Mouse (Mus musculus): Measurements from ENCODE around the gene Parg. TPM values are rescaled to one million over a fixed set of nuclear protein-coding genes. Genes with fewer than 3 reads are reported as not detected.

Gene Parg
- total and polyA plus RNA-seq, 3 experiments = 36.3 to 66.1 (median 40.6) TPM

DNA sequence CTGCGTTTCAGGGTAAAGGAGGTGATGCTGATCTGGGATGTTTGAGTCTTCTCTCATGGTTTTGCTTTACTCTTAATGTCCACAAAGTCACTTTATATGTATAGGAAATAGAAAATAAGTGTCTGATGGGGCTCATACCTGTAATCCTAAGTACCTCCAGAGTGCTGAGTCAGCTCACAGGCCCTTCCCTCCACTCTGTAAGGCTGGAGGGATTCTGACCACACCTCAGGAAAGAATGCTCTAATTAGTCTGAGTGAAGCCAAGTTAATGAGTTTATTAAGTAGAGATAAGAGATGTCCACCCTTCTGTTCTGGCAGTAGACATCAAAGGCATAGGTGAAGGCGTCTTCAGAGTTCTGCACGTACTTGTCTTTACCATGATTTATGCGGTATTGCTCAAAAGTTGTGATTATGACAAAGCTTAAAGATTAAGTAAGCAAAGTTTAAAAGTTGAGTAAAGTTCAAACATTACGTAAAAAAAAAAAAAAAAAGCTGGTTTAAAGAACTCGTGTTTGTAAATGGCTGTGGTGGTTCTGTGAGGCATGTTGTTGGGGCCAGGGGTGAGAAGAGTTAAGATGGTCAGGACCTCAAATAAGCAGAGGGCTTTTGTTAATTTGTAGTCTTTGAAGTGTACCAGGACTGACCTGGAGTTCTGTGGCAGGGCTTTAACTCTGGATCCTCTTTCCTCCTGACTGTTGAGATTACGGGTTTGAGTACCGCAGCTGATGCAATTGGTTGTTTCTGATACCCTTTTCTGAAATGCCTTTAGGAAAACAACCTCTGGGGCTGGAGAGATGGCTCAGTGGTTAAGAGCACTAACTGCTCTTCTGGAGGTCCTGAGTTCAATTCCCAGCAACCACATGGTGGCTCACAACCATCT, 37.3 kb upstream of the Parg start:
- H3K27ac ChIP-seq (ENCODE audit: insufficient read depth, low read depth) = peak overlapping the region; percentile 28; the same call in 1 of the 2 replicates

GRCm38 (mm10) chr14:32165278-32166061, 36.3 kb upstream of the Parg start:
- no peaks in the 10 kb centered on the region for H3K27me3 ChIP-seq (replicated peaks)
- in situ Hi-C loops (cut with MboI; ENCODE audit: low pct_ligation_motif_present, low pct_unique_long_range_greater_than_20kb, low sequenced_read_pairs) = no loop called here
- DNase-seq (ENCODE audit: extremely low read depth) = peak; percentile 94
- peak; percentile 88 for TF ChIP-seq TBP (conservative IDR thresholded peaks at IDR 0.05; ENCODE audit: low read depth, low read length)
- peak; percentile 99 for TF ChIP-seq POLR2A (IDR thresholded peaks at IDR 0.05; ENCODE audit: low read depth, low read length)
- TF ChIP-seq ETS1 (conservative IDR thresholded peaks at IDR 0.05; ENCODE audit: low read depth, low read length) = 0 out of 2 replicates have a peak, but pooled peaks have one; percentile 11
- peak in 1 of 2 experiments; percentile 40; a peak in 2 of 4 replicates for TF ChIP-seq CTCF (conservative IDR thresholded peaks at IDR 0.05 in 1 of 2, IDR thresholded peaks at IDR 0.05 in 1 of 2; ENCODE audit: low read depth in 2 of 2, low read length in 2 of 2)
- peak; percentile 46; the same call in 1 of the 2 replicates for TF ChIP-seq MEF2A (IDR thresholded peaks at IDR 0.05; ENCODE audit: borderline replicate concordance, low read depth, low read length)
- no peak for TF ChIP-seq JUN (IDR thresholded peaks at IDR 0.05; ENCODE audit: insufficient read depth, low read depth, low read length)
- peak; percentile 94 for TF ChIP-seq NRF1 (IDR thresholded peaks at IDR 0.05; ENCODE audit: low read depth, low read length)
- no peak; the same call in 1 of the 2 replicates for TF ChIP-seq HCFC1 (IDR thresholded peaks at IDR 0.05; ENCODE audit: low read depth, low read length)
- TF ChIP-seq ZMIZ1 (IDR thresholded peaks at IDR 0.05; ENCODE audit: low read depth, low read length) = peak; percentile 87
- no peak for TF ChIP-seq CHD1 (IDR thresholded peaks at IDR 0.05; ENCODE audit: low read depth, low read length)
- peak; percentile 93 for TF ChIP-seq ZNF384 (IDR thresholded peaks at IDR 0.05; ENCODE audit: low read depth, low read length)
- 0 out of 2 replicates have a peak, but pooled peaks have one; percentile 18 for TF ChIP-seq RCOR1 (conservative IDR thresholded peaks at IDR 0.05; ENCODE audit: low read depth, low read length)
- peak; percentile 34 for TF ChIP-seq ELF1 (IDR thresholded peaks at IDR 0.05; ENCODE audit: low read depth, low read length)
- peak; percentile 7; the same call in 1 of the 2 replicates for TF ChIP-seq EP300 (IDR thresholded peaks at IDR 0.05; ENCODE audit: low read length)
- TF ChIP-seq POLR2AphosphoS2 (IDR thresholded peaks at IDR 0.05; ENCODE audit: low read depth, low read length) = peak; percentile 84; the same call in 1 of the 2 replicates
- TF ChIP-seq PAX5 (IDR thresholded peaks at IDR 0.05; ENCODE audit: low read length) = no peak
- no peak for TF ChIP-seq KAT2A (IDR thresholded peaks at IDR 0.05; ENCODE audit: insufficient replicate concordance, low read length)
- peak; percentile 81; the same call in 1 of the 2 replicates for TF ChIP-seq TCF12 (IDR thresholded peaks at IDR 0.05; ENCODE audit: low read depth, low read length)
- TF ChIP-seq MYC (IDR thresholded peaks at IDR 0.05; ENCODE audit: low read depth, low read length) = no peak
- peak; percentile 66; the same call in 1 of the 2 replicates for TF ChIP-seq MAZ (IDR thresholded peaks at IDR 0.05; ENCODE audit: low read depth, low read length)
- peak; percentile 76 for TF ChIP-seq MAX (IDR thresholded peaks at IDR 0.05; ENCODE audit: low read length)
- TF ChIP-seq BHLHE40 (IDR thresholded peaks at IDR 0.05; ENCODE audit: low read depth, low read length) = peak; percentile 42
- TF ChIP-seq NELFE (IDR thresholded peaks at IDR 0.05; ENCODE audit: low read depth, low read length) = peak; percentile 91
- TF ChIP-seq SIN3A (IDR thresholded peaks at IDR 0.05; ENCODE audit: low read length) = peak; percentile 74
- TF ChIP-seq UBTF (IDR thresholded peaks at IDR 0.05; ENCODE audit: low read depth, low read length) = peak; percentile 89
- TF ChIP-seq ZKSCAN1 (IDR thresholded peaks at IDR 0.05; ENCODE audit: borderline replicate concordance, low read depth, low read length) = no peak
- H3K4me1 ChIP-seq (ENCODE audit: control insufficient read depth in 1 of 2, insufficient read depth in 2 of 2) = peaks cover 2 to 78% of the 10 kb centered on the region in 2 experiments; a peak in 2 of 4 replicates
- H3K9ac ChIP-seq (ENCODE audit: insufficient read depth, low read depth) = peak overlapping the region; percentile 76
- H3K4me3 ChIP-seq (replicated peaks in 1 of 3; ENCODE audit: low read depth in 2 of 3, low read length in 2 of 3, poor library complexity in 1 of 3) = peak overlapping the region; percentile 39 to 49 (median 46)
- H3K9me3 ChIP-seq (replicated peaks; ENCODE audit: low read length) = no peaks in the 10 kb centered on the region
- peaks cover 79% of the 10 kb centered on the region for H3K79me2 ChIP-seq (replicated peaks; ENCODE audit: control insufficient read depth, extremely low read depth, insufficient read depth, poor library complexity, severe bottlenecking)
- H3K27ac ChIP-seq (ENCODE audit: insufficient read depth, low read depth) = peak overlapping the region; percentile 79
- peak overlapping the region; percentile 89 for H3K4me2 ChIP-seq (ENCODE audit: insufficient read depth, low read depth, poor library complexity, severe bottlenecking)
- H3K36me3 ChIP-seq (replicated peaks in 1 of 2; ENCODE audit: control insufficient read depth in 1 of 2, insufficient read depth in 1 of 2, low read length in 1 of 2) = peaks cover 0 to 20% of the 10 kb centered on the region in 2 experiments
- dilution Hi-C loops (cut with MboI; ENCODE audit: extremely low pct_ligation_motif_present, extremely low pct_unique_long_range_greater_than_20kb, low sequenced_read_pairs) = no loop called here

More for the DNA sequence above, 37.3 kb upstream of the Parg start:
- no peaks in the 10 kb centered on the region for H3K9me3 ChIP-seq (replicated peaks; ENCODE audit: low read length)
- DNase-seq (ENCODE audit: extremely low read depth) = no peak
- peak overlapping the region; percentile 89; the same call in 1 of the 2 replicates for H3K4me2 ChIP-seq (ENCODE audit: insufficient read depth, low read depth, poor library complexity, severe bottlenecking)
- dilution Hi-C loops (cut with MboI; ENCODE audit: extremely low pct_ligation_motif_present, extremely low pct_unique_long_range_greater_than_20kb, low sequenced_read_pairs) (no loop called here), in situ Hi-C loops (cut with MboI; ENCODE audit: low pct_ligation_motif_present, low pct_unique_long_range_greater_than_20kb, low sequenced_read_pairs) (no loop called here)
- no peak overlapping the region for H3K4me3 ChIP-seq (replicated peaks in 1 of 3; ENCODE audit: low read depth in 2 of 3, low read length in 2 of 3, poor library complexity in 1 of 3)
- peaks cover 2 to 68% of the 10 kb centered on the region in 2 experiments; a peak in 2 of 4 replicates for H3K4me1 ChIP-seq (ENCODE audit: control insufficient read depth in 1 of 2, insufficient read depth in 2 of 2)
- peaks cover 0 to 10% of the 10 kb centered on the region in 2 experiments for H3K36me3 ChIP-seq (replicated peaks in 1 of 2; ENCODE audit: control insufficient read depth in 1 of 2, insufficient read depth in 1 of 2, low read length in 1 of 2)
- no peaks in the 10 kb centered on the region for H3K27me3 ChIP-seq (replicated peaks)
- H3K9ac ChIP-seq (ENCODE audit: insufficient read depth, low read depth) = peak overlapping the region; percentile 76; the same call in 1 of the 2 replicates
- TF ChIP-seq HCFC1 (IDR thresholded peaks at IDR 0.05; ENCODE audit: low read depth, low read length) (no peak), MAFK (IDR thresholded peaks at IDR 0.05; ENCODE audit: insufficient replicate concordance, low read length) (peak; percentile 82), POLR2AphosphoS2 (IDR thresholded peaks at IDR 0.05; ENCODE audit: low read depth, low read length) (no peak), SMC3 (IDR thresholded peaks at IDR 0.05; ENCODE audit: low read depth, low read length) (no peak), TBP (conservative IDR thresholded peaks at IDR 0.05; ENCODE audit: low read depth, low read length) (0 out of 2 replicates have a peak, but pooled peaks have one; percentile 21), RCOR1 (conservative IDR thresholded peaks at IDR 0.05; ENCODE audit: low read depth, low read length) (no peak)
- peaks cover 74% of the 10 kb centered on the region for H3K79me2 ChIP-seq (replicated peaks; ENCODE audit: control insufficient read depth, extremely low read depth, insufficient read depth, poor library complexity, severe bottlenecking)
